Mouse (Mus musculus): ENCODE measurements at regions not wholly inside any gene's neighbourhood (a gene's known extent, or its start where the extent isn't known, plus 50 kb on each side); places are given as distances from the start of the nearest gene placed in this dataset.

DNA sequence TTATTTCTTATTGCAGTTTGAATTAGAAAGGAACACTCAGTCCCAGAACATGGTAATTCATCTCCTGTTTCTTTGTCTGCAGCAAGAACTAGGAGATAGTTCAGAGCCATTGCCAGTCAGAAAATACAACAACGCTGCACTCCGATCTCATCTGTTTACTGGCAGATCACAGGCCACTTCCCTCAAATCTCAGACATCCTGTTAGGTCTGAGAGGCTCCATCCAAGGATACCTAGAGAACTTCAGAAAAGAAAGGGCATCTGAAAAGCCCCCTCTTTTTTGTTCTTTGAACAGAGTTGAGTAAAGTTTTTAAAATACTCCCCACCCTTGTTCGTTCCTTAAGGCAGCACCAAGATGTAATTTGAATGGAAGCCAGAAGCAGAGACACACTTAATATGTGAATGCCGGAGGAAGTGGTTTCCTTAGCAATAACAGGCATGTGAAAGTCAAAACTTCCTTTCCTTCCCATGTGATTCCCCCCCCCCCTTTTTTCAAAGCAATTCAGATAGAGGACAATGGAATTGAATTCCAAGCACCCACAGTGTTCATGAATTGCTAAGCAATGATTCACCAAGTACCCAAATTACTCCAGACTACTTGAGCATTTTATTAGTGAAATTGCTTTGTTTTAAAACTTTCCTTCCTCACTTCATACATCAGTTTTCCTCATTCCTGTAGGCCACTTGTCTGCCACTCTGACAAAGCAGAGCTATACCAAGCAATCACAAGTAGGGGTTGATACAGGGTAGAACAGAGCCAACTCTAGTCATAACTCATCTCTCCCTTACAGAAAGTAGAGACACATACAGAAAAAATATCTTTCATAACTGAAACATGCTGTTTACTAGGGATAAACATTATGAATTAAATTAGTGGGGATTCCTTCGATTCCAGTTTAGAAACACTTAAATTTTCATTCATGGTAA lies 100.7 kb upstream of the 4933415F23Rik start:
- no peak for TF ChIP-seq CTCF (IDR thresholded peaks at IDR 0.05; ENCODE audit: borderline replicate concordance, insufficient read depth, low read depth, low read length)
- no peak for TF ChIP-seq POLR2A (IDR thresholded peaks at IDR 0.05; ENCODE audit: borderline replicate concordance, insufficient read depth, low read length)

All from cerebellum, adult 2 months (tissue).